Mouse (Mus musculus): ENCODE results near the gene Usp48.
"Not testable (repeated sequence)": the region's sequence is repeated elsewhere in the genome, so short reads cannot be mapped to it uniquely, and the experiment has no call there.

Usp48 gene

DNA sequence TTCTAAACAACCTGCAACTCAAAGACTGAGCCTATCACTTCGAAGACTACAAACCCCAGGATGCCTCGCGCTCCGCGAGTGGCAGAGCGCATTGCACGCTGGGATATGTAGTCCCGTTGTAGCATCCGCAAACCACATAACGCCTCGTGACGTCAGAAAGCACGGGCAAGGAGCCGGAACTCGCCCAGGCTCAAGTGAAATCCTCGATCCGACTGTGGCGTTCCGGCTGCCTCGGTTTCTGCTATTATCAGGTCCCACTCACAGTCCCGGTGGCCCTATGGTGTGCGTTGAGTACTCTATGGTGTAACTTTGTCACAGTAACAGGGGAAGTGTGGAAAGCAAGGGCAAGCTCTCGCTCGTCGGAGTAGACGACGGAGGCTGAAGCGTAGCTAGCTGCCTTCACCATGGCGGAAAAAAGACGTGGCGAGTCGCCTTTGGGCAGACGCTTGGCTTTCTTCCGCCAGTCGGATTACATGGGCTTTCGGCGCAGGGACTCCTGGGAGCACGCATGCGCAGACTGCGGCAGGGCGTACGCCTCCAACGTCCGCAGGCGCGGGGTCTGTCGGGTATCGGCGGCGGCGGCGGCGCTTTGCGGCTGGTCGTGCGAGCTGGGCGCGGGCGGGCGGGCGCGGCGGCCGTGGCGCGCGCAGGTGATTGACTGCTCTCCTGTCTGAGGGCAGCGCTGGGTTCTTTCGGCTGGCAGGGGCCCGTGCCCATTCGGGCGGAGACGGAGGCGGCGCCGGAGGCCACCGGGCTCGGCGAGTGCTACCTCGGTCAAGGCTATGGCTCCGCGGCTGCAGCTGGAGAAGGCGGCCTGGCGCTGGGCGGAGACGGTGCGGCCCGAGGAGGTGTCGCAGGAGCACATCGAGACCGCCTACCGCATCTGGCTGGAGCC, at the start of gene Usp48:
TSS of gene Usp48 (plus strand) at position 155 of the 895 bp plus-strand sequence.
- DNase-seq = peak; percentile 98

DNA sequence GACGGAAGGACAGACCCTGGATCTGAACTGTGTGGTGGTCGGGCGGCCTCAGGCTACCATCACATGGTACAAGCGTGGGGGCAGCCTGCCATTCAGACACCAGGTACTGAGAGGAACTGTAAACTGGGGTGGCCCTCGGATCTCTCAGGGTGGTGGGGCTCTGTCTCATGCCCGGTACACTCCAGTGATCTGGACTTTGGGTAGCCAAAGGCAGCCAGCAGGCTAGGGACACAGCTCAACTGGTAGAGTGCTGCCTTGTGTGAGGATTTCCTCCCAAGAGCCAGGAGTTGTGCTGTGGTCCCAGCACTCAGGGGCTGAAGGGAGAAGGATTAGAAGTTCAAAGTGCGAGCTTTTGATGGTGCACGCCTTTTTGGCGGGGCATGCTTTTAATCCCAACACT, 48.0 kb upstream of the Usp48 start:
- no peak for DNase-seq

DNA sequence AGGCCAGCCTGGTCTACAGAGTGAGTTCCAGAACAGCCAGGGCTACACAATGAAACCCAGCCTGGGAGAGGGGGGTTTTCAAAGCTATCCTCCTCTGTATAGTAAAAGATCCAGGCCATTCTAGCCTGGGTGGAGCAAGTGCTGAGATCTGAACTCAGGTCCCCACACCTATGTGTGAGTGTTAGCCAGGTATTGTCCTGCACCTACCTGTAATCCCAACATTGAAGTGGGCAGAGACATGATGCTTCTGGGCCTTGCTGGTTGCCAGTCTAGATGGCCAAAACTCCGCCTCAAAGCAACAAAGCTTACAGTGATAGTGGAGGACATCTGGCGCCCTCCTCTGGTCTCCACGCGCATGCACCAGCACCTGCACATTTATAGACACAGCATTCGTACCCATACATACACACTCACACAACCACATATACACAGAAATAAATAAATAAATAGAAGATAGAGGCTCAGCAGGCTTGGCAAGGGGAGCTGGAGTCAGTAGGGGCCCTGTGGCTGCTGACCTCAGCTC, 47.5 kb upstream of the Usp48 start:
- DNase-seq = peak; percentile 33

DNA sequence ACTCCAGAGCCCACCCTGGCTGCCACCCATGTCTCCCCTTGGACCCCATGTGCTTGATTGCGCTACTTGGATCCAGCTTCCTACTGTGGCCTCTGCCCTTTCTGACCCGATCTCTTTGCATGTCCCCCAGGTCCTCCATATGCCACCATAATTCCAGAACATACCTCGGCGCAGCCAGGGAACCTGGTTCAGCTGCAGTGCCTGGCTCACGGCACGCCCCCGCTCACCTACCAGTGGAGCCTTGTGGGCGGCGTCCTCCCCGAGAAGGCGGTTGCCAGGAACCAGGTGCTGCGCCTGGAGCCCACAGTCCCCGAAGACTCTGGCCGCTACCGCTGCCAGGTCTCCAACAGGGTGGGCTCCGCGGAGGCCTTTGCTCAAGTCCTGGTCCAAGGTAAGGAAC, 40.1 kb upstream of the Usp48 start:
- DNase-seq = no peak

DNA sequence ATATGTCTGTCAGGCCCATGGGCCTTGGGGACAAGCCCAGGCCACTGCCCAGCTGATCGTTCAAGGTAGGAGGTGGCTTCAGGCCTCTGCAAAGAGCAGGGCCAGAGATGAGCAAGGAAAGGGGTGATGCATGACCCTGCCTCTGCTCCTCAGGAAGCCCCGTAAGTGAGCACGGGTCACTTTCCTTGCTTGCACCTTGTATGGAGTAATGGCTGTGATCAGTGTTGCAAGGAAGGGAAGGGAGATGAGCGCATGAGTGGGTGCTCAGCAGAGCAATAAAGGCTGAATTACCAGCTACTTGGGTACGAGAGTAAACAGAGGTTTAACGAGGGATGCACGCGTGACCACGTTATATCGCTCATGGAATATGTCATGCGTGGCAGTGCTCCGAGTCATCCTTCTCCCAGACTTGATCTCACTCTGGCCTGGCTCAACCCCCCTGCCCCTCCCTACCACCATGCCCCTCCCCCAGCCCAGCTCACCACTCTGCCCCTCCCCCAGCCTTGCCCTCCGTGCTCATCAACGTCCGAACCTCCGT, 36.8 kb upstream of the Usp48 start:
- DNase-seq = no peak

DNA sequence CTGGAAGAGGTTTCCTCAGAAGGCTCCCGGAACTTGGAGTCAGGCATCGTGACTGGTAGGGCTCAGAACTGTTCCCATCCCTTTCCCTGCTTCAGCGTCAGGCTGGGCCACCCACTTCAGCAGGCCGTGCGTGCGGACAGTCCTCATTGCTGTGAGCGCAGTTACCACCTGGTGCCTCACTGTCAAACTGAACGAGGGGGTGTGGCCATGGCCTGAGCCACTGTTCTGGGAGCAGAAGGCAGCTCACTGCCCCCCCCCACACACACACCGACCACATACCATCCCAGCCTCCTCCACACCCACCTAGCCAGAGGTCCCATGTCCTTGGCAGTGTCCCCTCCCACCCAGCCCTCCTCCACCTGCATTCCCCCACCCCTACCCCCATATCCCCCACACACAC, 23.7 kb upstream of the Usp48 start:
- no peak for DNase-seq

DNA sequence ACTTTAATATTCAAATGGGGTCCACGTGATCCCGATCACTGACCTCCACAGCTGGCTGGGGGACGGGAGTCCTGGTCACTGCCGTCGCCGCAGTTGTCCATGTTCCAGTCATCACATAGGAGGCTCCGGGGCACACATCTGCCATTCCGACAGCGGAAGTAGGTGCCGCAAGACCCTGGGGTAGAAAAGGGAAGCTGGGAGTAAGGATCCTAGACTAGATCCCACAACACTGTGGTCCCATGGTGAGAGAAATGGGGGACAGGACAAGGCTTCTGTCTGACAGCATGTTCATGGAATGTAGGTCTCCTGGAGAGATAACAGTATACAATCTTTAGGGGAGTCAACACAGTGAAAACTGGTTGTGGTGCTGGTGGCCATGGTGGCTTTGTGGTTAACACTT, 19.1 kb upstream of the Usp48 start, which contains the start of gene Ldlrad2:
TSS of gene Ldlrad2 (minus strand) at position 101 of the 400 bp plus-strand sequence.
- DNase-seq = no peak

DNA sequence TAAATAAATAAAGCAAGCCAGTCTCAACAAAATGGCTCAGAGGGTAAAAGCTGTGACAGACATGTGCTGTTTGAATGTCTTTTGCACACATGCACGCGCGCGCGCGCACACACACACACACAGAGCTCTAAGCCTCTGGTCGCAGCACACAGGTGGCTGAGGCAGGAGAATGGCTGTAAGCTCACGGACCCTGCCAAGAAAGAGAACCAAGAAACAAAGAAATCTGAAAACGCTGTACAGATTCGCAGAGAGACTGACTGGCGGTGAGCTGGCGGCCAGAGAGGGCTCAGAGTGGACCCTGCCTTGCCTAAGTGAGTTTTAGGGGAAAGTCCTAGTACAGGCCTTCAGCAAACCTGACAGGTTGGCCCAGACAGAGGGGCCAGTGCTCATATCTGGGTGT, 16.1 kb upstream of the Usp48 start:
- no peak for DNase-seq

DNA sequence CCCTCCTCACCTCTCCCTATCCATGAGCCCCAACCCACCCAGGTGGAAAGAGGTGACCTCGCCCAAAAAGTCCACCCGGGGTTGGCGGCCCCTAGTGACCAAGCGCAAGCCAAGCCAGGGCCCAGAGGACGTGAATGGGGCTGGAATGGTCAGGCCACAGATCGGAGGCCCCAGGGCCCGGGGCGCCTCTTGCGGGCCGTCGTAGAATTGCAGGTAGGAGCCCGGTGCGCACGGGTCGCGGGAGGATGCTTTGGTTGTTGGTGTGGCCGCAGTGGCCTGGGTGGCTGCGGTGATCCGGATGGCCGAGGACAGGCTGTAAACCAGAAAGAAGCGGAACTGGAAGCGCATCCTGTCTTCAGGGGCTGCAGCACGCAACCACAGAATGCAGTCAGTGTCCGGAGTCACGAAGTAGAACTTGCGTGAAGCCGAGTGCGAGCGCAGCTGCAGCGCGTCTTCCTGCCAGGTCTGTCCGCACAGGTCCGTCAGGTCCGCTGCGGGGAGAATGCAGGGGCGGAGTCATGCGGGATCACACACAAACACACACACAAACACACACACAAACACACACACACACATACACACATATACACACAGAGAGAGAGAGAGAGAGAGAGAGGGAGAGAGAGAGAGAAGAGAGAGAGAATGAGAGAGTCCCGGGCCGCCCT, 15.2 kb upstream of the Usp48 start:
- peak; percentile 38 for DNase-seq

DNA sequence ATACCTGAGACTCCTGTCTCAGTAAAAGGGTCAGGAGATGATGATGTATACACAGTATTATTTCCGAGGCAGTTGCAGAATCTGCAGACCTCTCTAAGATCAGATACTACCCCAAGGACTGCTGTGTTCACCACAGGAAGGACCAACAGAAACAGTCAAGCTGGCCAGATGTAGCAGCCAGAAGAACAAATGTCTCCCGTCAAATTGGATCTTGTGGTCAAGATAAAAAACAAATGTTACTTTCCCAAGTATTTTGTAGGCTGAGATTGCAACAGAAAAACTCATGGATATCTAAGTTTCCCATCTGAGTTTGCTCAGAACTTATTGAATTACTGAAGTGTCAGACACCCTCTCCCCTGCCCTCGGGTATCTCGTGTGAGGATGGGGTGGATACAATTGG, 13.8 kb upstream of the Usp48 start:
- no peak for DNase-seq

DNA sequence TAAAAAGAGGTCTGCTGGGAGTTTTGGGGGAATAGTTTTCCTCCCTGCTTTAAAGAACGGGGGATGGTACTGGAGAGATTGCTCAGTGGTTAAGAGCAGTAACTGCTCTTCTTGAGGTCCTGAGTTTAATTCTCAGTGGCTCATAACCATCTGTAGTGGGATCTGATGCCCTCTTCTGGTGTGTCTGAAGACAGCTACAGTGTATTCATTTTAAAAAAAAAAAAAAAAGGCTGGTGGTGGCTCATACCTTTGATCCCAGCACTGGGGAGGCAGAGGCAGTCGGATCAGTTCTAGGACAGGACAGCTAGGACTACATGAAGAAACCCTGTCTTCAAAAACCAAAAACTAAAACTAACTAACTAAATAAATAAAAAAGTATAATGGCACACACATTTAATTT, 13.3 kb upstream of the Usp48 start:
- no peak for DNase-seq

DNA sequence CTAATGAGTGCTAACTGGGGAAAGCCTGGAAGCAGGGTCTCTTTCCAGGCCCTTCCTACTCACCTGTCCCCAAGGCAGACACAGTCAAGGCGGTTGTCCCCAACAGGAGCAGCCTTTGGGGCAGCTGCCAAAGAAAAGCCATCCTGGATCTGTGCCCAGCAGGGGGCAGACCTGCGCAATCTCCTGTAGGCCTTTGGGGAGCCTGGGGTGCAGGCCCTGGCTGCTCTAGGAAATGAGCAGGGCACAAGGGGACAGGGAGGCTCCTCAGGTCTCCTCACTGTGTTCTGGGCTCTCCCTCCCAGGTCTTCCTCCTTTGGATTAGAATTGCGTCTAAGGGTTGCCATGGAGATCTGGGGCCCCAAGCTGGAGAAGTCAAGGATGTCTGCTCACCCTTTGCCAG, 11.7 kb upstream of the Usp48 start:
- DNase-seq = no peak

DNA sequence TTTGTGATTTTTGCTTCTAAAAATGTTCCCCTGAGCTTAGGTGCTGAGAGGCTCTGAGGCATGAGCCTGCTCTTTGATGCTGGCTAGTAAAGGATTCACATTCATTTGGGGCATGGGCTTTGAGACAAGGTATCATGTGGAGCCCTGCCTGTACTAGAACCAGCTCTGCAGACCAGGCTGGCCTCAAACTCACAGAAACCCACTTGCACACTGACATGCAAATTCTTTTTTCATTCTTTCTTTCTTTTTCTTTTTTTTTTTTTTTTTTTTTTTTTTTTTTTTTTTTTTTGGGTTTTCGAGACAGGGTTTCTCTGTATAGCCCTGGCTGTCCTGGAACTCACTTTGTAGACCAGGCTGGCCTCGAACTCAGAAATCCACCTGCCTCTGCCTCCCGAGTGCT, 4.5 kb upstream of the Usp48 start:
- DNase-seq = not testable (repeated sequence)

DNA sequence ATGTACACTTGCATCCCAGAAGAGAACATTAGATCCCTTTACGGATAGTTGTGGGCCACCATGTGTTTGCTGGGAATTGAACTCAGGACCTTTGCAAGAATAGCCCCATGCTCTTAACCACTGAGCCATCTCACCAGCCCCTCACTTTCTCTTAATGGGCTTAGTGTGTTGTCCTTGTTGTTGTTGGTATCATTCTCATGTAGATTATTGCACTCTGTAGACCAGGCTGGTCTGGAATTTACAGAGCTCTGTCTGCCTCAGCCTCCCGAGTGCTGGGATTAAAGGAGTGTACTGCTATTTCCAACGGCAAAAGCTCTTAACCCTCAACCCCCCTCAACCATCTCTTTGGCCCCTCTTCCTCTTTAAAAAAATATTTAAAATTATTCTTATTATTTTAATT, 4.0 kb upstream of the Usp48 start:
- no peak for DNase-seq

DNA sequence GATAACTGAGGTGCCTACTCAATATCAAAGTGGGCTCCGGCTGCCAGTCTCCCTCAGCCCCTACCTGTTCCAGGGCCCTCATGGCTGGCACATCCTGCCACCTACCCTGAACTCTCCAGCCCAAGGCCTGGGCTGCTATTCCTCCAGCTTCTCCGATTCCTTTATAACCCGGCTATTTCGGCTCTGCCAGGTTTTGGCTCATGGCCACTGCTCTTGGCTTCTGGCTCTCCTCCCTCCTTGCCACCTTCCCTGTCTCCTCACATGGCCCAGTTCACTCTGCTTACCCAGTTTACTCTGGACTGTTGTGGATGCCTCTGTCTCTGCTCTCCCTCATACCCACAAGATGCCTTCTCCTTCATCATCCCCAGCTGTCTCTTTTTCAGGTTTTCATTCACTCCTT, 2.6 kb upstream of the Usp48 start:
- no peak for DNase-seq

DNA sequence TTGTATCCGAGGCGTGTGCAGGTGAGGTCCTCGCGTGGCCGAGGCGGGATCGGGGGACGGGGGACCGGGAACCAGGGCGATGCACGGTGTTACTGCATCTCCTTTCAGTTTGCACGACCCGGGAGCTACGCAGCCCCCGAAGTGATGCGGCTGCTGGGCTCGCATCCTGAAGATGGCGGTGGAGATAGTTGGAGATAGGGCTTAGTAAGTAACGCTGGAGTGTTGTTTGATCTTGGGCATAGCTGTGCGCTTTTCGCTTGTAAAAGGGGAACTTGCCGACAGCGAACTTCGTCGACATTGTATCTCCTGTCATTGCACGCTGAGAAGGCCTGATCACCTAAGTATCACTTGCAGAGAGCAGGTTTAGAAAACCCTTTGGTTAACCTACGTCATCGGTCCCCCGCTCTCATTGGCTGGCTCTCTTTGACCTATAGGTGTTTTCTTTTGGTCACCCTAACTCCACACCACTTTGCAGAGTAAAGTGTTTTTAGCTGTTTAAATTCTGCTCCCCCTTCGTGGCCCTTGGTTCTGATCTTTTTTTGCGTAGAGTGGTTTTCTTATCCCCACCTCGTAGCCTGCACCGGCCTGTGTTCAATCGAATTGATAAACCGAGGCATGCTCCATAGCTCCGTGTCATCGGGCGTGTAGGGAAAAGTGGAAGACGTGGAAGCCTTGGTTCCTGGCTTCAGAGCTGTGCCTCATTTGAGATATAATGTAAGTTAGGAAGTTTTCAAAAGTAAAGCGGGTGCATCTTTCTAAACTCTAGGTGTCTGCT, 1.1 kb downstream of the Usp48 start:
- DNase-seq = no peak

DNA sequence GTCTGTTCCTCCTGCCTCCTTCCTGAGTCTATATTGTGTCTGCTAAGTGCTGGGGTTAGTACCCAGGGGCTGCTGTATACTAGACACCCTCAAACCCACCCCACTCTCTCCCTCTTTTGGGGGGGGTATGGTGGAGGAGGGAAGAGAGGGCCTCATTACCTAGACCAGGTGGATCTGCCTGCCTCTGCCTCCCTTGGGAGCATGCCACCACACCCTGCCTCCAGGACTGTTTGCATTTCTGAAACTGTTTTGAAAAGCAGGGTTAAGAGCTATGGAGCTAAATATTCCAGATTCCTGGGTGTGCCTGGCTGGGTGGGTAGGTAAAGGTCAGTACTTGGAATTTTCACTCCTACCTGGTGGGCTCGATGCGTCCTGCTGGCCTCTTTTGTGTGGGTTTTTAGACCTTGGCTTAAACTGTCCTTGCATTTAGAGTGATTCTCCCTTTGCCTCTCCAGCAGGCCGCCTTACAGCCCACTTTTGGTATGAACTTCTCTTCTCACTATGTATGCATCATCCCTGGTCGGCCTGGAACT, 3.6 kb downstream of the Usp48 start:
- DNase-seq = no peak

DNA sequence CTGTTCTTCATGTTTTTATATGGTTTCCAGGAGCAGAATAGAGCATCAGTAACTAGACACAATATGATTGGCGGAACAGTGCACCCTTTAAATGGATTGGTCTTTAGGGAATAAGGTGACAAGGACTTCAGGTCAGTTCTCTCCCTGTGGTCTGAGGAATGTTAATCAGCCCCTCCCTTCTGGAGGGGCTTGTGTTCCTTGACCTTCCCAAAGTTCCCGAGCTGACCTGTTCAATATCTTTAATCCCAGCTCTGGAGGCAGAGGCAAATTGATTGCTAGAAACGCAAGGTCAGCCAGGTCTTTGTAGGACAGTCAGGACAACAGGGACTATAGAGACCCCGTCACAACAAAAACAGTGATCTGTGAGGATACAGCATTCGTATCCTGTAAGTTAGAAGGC, 5.0 kb downstream of the Usp48 start:
- DNase-seq = no peak

DNA sequence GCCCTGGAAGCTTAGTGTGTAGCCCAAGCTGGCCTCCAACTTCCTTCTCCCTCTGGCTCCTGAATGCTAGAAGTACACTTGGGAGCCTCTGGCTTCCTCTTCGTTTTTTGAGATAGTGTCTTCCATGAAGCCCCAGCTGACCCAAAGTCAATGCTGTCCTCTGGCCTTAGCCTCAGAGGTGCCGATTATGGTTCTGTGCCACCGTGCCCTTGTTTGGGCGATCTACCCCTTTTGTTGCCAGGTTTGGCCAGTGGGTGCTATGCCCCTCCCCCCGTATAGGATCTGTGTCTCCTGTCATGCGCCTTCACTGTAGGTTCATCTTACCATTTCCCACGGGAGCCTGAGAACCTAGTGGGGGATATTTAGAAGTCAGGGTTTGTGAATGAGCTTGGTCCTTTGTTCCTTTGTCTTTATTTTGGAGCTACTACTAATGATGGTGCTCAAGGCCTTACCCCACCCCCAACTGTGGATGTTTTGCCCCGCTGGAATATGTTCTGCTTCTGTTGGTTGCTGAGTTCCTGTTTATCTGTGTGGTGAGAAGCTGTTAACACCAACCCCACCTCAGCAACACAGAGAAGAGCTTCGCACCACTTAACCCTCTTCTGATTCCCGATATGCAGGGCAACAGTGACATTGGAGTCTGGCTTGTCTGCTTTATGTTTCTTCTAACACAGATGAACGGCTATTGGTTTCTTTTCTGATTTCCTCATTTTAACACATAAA, 10.1 kb downstream of the Usp48 start:
- DNase-seq = no peak

DNA sequence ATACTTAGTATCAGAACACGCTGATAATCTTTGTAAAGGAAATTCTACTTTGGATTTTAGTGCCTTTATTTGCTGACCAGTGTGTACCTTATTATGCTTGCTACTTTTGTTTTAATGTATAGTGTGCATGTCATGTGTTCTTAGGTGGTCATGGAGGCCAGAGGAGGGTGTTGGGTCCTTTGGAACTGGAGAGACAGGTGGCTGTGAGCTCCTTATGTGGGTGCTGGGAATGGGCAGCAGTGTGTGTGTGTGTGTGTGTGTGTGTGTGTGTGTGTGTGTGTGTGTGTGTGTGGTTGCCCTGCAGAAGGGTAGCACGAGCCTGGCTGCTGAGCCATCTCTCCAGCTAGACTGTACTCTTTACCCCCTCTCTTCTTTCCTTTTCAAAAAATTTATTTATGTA, 13.5 kb downstream of the Usp48 start:
- no peak for DNase-seq

DNA sequence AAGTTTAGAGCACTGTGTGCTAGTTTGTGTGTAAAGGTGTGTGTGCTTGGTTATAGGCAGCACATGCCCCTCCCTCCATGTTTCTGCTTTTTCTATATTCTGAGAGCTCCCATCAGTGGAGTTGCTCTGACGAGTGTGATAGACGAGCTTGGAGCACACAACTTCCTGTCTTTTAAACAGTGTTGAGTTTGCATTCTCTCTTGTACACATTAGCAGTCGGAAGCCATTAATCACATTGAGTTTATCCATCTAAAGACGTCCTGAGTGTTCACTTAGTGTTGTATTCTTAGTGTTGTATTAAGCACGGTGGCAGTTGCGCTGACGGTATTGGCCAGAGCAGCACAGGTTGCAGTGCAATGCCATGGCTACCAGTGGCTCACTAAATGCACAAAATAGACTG, 15.7 kb downstream of the Usp48 start:
- no peak for DNase-seq

DNA sequence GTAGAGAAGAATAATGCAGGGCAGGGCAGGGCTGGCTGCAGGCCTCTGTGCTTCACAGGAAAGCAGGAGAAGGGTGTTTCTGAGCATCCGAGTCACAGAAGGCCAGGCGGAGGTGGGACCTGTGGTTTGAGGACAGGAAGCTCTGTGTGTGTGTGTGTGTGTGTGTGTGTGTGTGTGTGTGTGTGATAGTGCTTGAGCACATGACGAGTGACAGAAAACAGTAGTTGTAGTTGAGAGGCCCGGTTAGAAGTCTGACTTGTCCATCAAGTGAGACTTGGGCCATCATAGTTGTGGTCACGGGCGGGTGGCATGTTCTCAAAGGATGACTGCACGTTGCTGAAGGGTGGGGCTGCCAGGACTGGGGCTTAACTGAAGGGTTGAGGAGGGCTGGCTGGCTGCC, 16.1 kb downstream of the Usp48 start:
- DNase-seq = no peak

Data from kidney, adult 11 months (tissue).